Mouse (Mus musculus) forebrain, postnatal 0 days (tissue): ENCODE measurements at regions not wholly inside any gene's neighbourhood (a gene's known extent, or its start where the extent isn't known, plus 50 kb on each side); places are given as distances from the start of the nearest gene placed in this dataset.
A peak's percentile ranks its signal among the peaks of the same experiment; 100 is the strongest.

Experiments used
- ATAC-seq: fragments of 200-750 bp; cut with Nextera tagmentation; 2 replicates; pipeline ENCODE4 v1.8.0; 2017; ENCODE audit warnings: mild to moderate bottlenecking, moderate library complexity
- DNase-seq: peaks from one replicate; pipeline ENCODE4 v3.0.0-alpha.2; 2015
- H3K27ac ChIP-seq: fragments of 300-500 bp; sonication (generic); 2 replicates; pipeline ENCODE4 v1.5.1; 2014; ENCODE audit warnings: low read depth, mild to moderate bottlenecking, antibody characterized with exemption, low read length, moderate library complexity, mixed read lengths
- H3K27me3 ChIP-seq: fragments of 300-500 bp; sonication (generic); 2 replicates; pipeline ENCODE4 v1.6.1; 2014; ENCODE audit warnings: mild to moderate bottlenecking, low read length, mixed read lengths; ENCODE audit not compliant: insufficient read depth
- H3K36me3 ChIP-seq: fragments of 300-500 bp; sonication (generic); 2 replicates; pipeline ENCODE4 v1.6.1; 2014; ENCODE audit warnings: mild to moderate bottlenecking, moderate library complexity; ENCODE audit not compliant: insufficient read depth
- H3K4me1 ChIP-seq: fragments of 300-500 bp; sonication (generic); 2 replicates; pipeline ENCODE4 v1.6.1; 2014; ENCODE audit warnings: antibody characterized with exemption; ENCODE audit not compliant: insufficient read depth
- H3K4me2 ChIP-seq: fragments of 300-500 bp; sonication (generic); 2 replicates; pipeline ENCODE4 v1.6.1; 2014; ENCODE audit warnings: low read depth, mild to moderate bottlenecking, moderate library complexity
- H3K4me3 ChIP-seq: fragments of 300-500 bp; sonication (generic); 2 replicates; pipeline ENCODE4 v1.5.1; 2014; ENCODE audit warnings: low read depth, low read length, mixed read lengths
- H3K9ac ChIP-seq: fragments of 300-500 bp; sonication (generic); 2 replicates; pipeline ENCODE4 v1.6.1; 2014; ENCODE audit warnings: mild to moderate bottlenecking
- H3K9me3 ChIP-seq: fragments of 300-500 bp; sonication (generic); 2 replicates; pipeline ENCODE4 v1.6.1; 2016; ENCODE audit warnings: low read length
- CTCF ChIP-seq: sonication (generic); IDR thresholded peaks from 2 replicates; pipeline ENCODE4 v1.5.1; 2016; ENCODE audit warnings: antibody characterized with exemption, control low read depth, low read depth
- WGBS: fragments of 180-500 bp; shearing (Covaris S2); extraction: QIAGEN DNeasy Blood & Tissue Kit; methylation state at CpG from one replicate; pipeline ENCODE4 v1.1.7; 2014; 5-methylcytosine and 5-hydroxymethylcytosine counted together

- no peaks in the 10 kb centered on the region for H3K4me1 ChIP-seq
- no peak overlapping the region for H3K27ac ChIP-seq
- H3K27me3 ChIP-seq: no peaks in the 10 kb centered on the region
- H3K9me3 ChIP-seq: no peaks in the 10 kb centered on the region
- DNase-seq (peak; percentile 77), ATAC-seq (no peak)
- H3K4me3 ChIP-seq: no peak overlapping the region
- H3K36me3 ChIP-seq: no peaks in the 10 kb centered on the region
- H3K9ac ChIP-seq: no peak overlapping the region
- WGBS: 57% methylated on average over 2 of the region's 2 CpGs
- TF ChIP-seq CTCF: peak; percentile 73
- H3K4me2 ChIP-seq: no peak overlapping the region
These were observed 394.7 kb upstream of the Slitrk6 start for GRCm38 (mm10) chr14:111149653-111150052.

GRCm38 (mm10) chr14:111116600-111116999 lies 361.7 kb upstream of the Slitrk6 start:
- WGBS: 87% methylated on average over 1 of the region's 1 CpGs
- Histone ChIP-seq H3K9ac (no peak overlapping the region), H3K36me3 (no peaks in the 10 kb centered on the region), H3K9me3 (no peaks in the 10 kb centered on the region), H3K4me2 (no peak overlapping the region), H3K4me3 (no peak overlapping the region), H3K4me1 (no peaks in the 10 kb centered on the region), H3K27me3 (no peaks in the 10 kb centered on the region), H3K27ac (no peak overlapping the region)
- TF ChIP-seq CTCF: no peak
- ATAC-seq: no peak
- DNase-seq: no peak

- Histone ChIP-seq H3K9ac (no peak overlapping the region), H3K27ac (no peak overlapping the region), H3K36me3 (no peaks in the 10 kb centered on the region), H3K27me3 (no peaks in the 10 kb centered on the region), H3K4me1 (no peaks in the 10 kb centered on the region), H3K4me2 (no peak overlapping the region), H3K9me3 (no peaks in the 10 kb centered on the region), H3K4me3 (no peak overlapping the region)
- TF ChIP-seq CTCF: peak; percentile 15; the same call in 1 of the 2 replicates
- ATAC-seq: no peak
- no peak for DNase-seq
These were observed 348.6 kb upstream of the Slitrk6 start for GRCm38 (mm10) chr14:111103579-111103978.

GRCm38 (mm10) chr14:111100257-111100656 lies 345.3 kb upstream of the Slitrk6 start:
- Histone ChIP-seq H3K9ac (no peak overlapping the region), H3K36me3 (no peaks in the 10 kb centered on the region), H3K4me2 (no peak overlapping the region), H3K27me3 (no peaks in the 10 kb centered on the region), H3K4me1 (no peaks in the 10 kb centered on the region), H3K27ac (no peak overlapping the region), H3K9me3 (no peaks in the 10 kb centered on the region), H3K4me3 (no peak overlapping the region)
- DNase-seq (no peak), ATAC-seq (no peak)
- no peak for TF ChIP-seq CTCF
- 93% methylated on average over 1 of the region's 1 CpGs for WGBS

- Histone ChIP-seq H3K4me2 (no peak overlapping the region), H3K36me3 (no peaks in the 10 kb centered on the region), H3K4me1 (no peaks in the 10 kb centered on the region), H3K27ac (no peak overlapping the region), H3K9me3 (no peaks in the 10 kb centered on the region), H3K4me3 (no peak overlapping the region), H3K9ac (no peak overlapping the region), H3K27me3 (no peaks in the 10 kb centered on the region)
- 77% methylated on average over 5 of the region's 5 CpGs for WGBS
- TF ChIP-seq CTCF: no peak
- ATAC-seq (no peak), DNase-seq (no peak)
These were observed 341.3 kb upstream of the Slitrk6 start for GRCm38 (mm10) chr14:111096229-111096628.

- H3K4me3 ChIP-seq: no peak overlapping the region
- H3K36me3 ChIP-seq: no peaks in the 10 kb centered on the region
- H3K27ac ChIP-seq: no peak overlapping the region
- no peaks in the 10 kb centered on the region for H3K4me1 ChIP-seq
- TF ChIP-seq CTCF: no peak
- H3K27me3 ChIP-seq: no peaks in the 10 kb centered on the region
- H3K9me3 ChIP-seq: no peaks in the 10 kb centered on the region
- WGBS: 85% methylated on average over 5 of the region's 5 CpGs
- ATAC-seq (no peak), DNase-seq (no peak)
- no peak overlapping the region for H3K9ac ChIP-seq
- no peak overlapping the region for H3K4me2 ChIP-seq
These were observed 319.6 kb upstream of the Slitrk6 start for GRCm38 (mm10) chr14:111074517-111074916.

- Histone ChIP-seq H3K9me3 (no peaks in the 10 kb centered on the region), H3K4me3 (no peak overlapping the region), H3K27me3 (no peaks in the 10 kb centered on the region), H3K9ac (no peak overlapping the region), H3K27ac (no peak overlapping the region), H3K4me1 (no peaks in the 10 kb centered on the region), H3K36me3 (no peaks in the 10 kb centered on the region), H3K4me2 (no peak overlapping the region)
- WGBS: 42% methylated on average over 4 of the region's 4 CpGs
- TF ChIP-seq CTCF: no peak
- ATAC-seq (peak; percentile 50), DNase-seq (peak; percentile 42)
These were observed 318.6 kb upstream of the Slitrk6 start for GRCm38 (mm10) chr14:111073529-111073928.
